Mouse (Mus musculus) liver, adult 2 months (tissue): ENCODE measurements around the gene Hsd17b1.

ENCODE experiments used
- CTCF ChIP-seq: fragments of 200-500 bp; IDR thresholded peaks from 2 replicates; pipeline ENCODE4 v1.5.1; 2011; ENCODE audit warnings: low read depth, low read length, control low read depth
- POLR2A ChIP-seq: fragments of 200-500 bp; IDR thresholded peaks from 2 replicates; pipeline ENCODE4 v1.6.1; 2011; ENCODE audit warnings: low read length, control low read depth; ENCODE audit not compliant: insufficient read depth; ENCODE audit errors: extremely low read depth

DNA sequence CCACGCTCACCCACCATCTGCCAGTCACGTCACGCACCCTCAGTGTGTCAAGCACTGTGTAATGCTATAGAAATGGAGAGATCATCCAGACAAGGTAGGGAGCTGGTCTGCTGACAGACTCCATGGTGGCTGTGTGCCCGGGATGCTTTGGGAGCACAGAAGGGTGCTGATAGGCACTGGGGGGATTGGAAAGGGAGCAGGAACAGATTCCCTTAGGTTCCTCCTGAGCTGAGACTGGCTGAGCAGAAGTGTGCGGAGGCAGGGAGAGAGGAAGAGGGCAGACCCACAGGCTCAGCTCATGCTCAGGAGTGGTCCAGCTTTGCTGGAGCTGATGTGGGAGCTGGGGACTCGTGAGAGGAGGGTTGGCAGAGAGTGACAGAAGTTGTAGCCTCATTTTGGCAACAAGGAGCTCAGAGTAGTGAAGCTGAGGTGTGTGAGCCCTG is 27.1 kb upstream of the Hsd17b1 start:
- TF ChIP-seq CTCF (no peak), POLR2A (no peak)
